Mouse (Mus musculus) stomach, embryonic 16.5 days (tissue): ENCODE measurements around the gene Gabra4. TPM values are rescaled to one million over a fixed set of nuclear protein-coding genes. Genes with fewer than 3 reads are reported as not detected.

Source experiments
- ATAC-seq: fragments of 200-750 bp; cut with Nextera tagmentation; 2 replicates; pipeline ENCODE4 v1.8.0; 2017; ENCODE audit warnings: moderate number of reproducible peaks, moderate TSS enrichment; ENCODE audit not compliant: insufficient read depth, low FRiP score
- H3K27ac ChIP-seq: fragments of 300-500 bp; sonication (generic); 2 replicates; pipeline ENCODE4 v1.5.1; 2014; ENCODE audit warnings: low read length
- H3K27me3 ChIP-seq: fragments of 300-500 bp; sonication (generic); 2 replicates; pipeline ENCODE4 v1.6.1; 2014; ENCODE audit warnings: low read length, control low read depth, mixed read lengths; ENCODE audit not compliant: control insufficient read depth, insufficient read depth
- H3K36me3 ChIP-seq: fragments of 300-500 bp; sonication (generic); 2 replicates; pipeline ENCODE4 v1.6.1; 2014; ENCODE audit warnings: low read length; ENCODE audit not compliant: control insufficient read depth, insufficient read depth
- H3K4me1 ChIP-seq: fragments of 300-500 bp; sonication (generic); 2 replicates; pipeline ENCODE4 v1.6.1; 2014; ENCODE audit warnings: low read length, control low read depth, mixed read lengths; ENCODE audit not compliant: control insufficient read depth, insufficient read depth
- H3K4me2 ChIP-seq: fragments of 300-500 bp; sonication (generic); 2 replicates; pipeline ENCODE4 v1.6.1; 2014; ENCODE audit warnings: low read depth, low read length, mixed read lengths
- H3K4me3 ChIP-seq: fragments of 300-500 bp; sonication (generic); replicated peaks from 2 replicates; pipeline ENCODE4 v1.5.1; 2014; ENCODE audit warnings: mild to moderate bottlenecking, low read length
- H3K9ac ChIP-seq: fragments of 300-500 bp; sonication (generic); 2 replicates; pipeline ENCODE4 v1.6.1; 2014; ENCODE audit warnings: low read length
- H3K9me3 ChIP-seq: fragments of 300-500 bp; sonication (generic); replicated peaks from 2 replicates; pipeline ENCODE4 v1.6.1; 2016; ENCODE audit warnings: low read length, control low read depth; ENCODE audit not compliant: control insufficient read depth
- WGBS: fragments of 180-500 bp; shearing (Covaris S2); extraction: QIAGEN DNeasy Blood & Tissue Kit; methylation state at CpG from one replicate; pipeline ENCODE4 v1.1.7; 2014; 5-methylcytosine and 5-hydroxymethylcytosine counted together
- polyA plus RNA-seq: library from polyadenylated mRNA; unstranded; fragments of >200 nt; fragmentation: Nextera tagmentation; extraction: Ambion mirVana; gene quantifications from 2 replicates; pipeline ENCODE4 v1.2.1, GENCODE M21; 2015

The Gabra4 gene
- polyA plus RNA-seq, 1 experiment from 2014 or later, result 7.3 TPM

DNA sequence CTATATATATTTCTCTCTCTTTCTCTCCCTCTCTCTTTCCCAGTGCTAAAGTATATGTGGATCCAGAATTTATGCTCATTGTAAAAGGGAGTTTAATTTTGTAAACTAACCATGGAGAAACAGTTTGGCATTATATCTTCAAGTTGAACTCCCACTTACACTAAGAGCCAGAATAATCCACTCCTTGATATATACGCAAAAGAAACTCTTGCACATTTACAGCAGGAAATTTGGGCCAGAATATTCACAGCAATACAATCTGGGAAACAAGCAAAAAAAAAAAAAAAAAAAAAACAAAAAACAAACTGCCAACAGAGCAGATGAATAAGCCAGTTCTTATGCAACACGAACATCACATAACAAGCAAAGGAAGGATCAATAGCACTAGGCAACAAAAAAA is 10.0 kb downstream of the Gabra4 start:
- Histone ChIP-seq H3K4me2 (no peak overlapping the region), H3K36me3 (no peaks in the 10 kb centered on the region), H3K9ac (no peak overlapping the region), H3K27ac (no peak overlapping the region), H3K27me3 (no peaks in the 10 kb centered on the region), H3K9me3 (no peaks in the 10 kb centered on the region), H3K4me3 (no peak overlapping the region), H3K4me1 (no peaks in the 10 kb centered on the region)
- WGBS, result 77% methylated on average over 2 of the region's 2 CpGs
- no peak for ATAC-seq

- no peak overlapping the region for H3K4me3 ChIP-seq
- 86% methylated on average over 10 of the region's 10 CpGs for WGBS
- H3K9me3 ChIP-seq, result no peaks in the 10 kb centered on the region
- H3K9ac ChIP-seq, result no peak overlapping the region
- H3K36me3 ChIP-seq, result no peaks in the 10 kb centered on the region
- no peaks in the 10 kb centered on the region for H3K27me3 ChIP-seq
- no peak for ATAC-seq
- H3K27ac ChIP-seq, result no peak overlapping the region
- H3K4me1 ChIP-seq, result no peaks in the 10 kb centered on the region
- no peak overlapping the region for H3K4me2 ChIP-seq
Observed at GRCm38 (mm10) chr5:71639804-71640203, 18.3 kb downstream of the Gabra4 start.

- Histone ChIP-seq H3K9ac (no peak overlapping the region), H3K9me3 (no peaks in the 10 kb centered on the region), H3K4me1 (no peaks in the 10 kb centered on the region), H3K4me2 (no peak overlapping the region), H3K27ac (no peak overlapping the region), H3K36me3 (no peaks in the 10 kb centered on the region), H3K27me3 (no peaks in the 10 kb centered on the region), H3K4me3 (no peak overlapping the region)
- no peak for ATAC-seq
- WGBS, result 87% methylated on average over 3 of the region's 3 CpGs
Observed at GRCm38 (mm10) chr5:71627820-71628219, 30.3 kb downstream of the Gabra4 start.

- no peaks in the 10 kb centered on the region for H3K36me3 ChIP-seq
- no peaks in the 10 kb centered on the region for H3K9me3 ChIP-seq
- ATAC-seq, result no peak
- H3K9ac ChIP-seq, result no peak overlapping the region
- H3K4me2 ChIP-seq, result no peak overlapping the region
- WGBS, result 58% methylated on average over 4 of the region's 4 CpGs
- no peak overlapping the region for H3K4me3 ChIP-seq
- H3K27me3 ChIP-seq, result no peaks in the 10 kb centered on the region
- H3K27ac ChIP-seq, result no peak overlapping the region
- H3K4me1 ChIP-seq, result no peaks in the 10 kb centered on the region
Observed at GRCm38 (mm10) chr5:71616734-71617133, 41.4 kb downstream of the Gabra4 start.

DNA sequence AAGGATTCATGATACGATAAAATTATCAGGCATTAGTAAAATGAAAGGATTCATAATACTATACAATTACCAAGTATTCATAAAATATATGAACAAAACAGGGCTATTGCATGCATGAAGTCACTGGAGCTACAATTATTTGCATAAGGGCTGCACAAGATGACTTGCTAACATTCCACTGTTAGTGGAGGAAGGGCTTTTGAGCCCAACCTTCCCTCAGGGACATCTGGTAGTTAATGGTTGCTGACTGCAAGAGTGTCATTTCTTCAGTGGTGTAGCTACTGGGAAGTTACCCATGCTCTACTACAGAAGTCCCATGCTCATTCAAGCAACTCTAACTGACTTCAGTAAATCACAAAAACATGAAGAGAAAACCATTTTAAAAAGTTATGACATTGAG is 43.8 kb downstream of the Gabra4 start:
- WGBS, result 100% methylated on average over 1 of the region's 1 CpGs

GRCm38 (mm10) chr5:71608735-71609134 is 49.4 kb downstream of the Gabra4 start:
- Histone ChIP-seq H3K27me3 (no peaks in the 10 kb centered on the region), H3K4me1 (no peaks in the 10 kb centered on the region), H3K9me3 (no peaks in the 10 kb centered on the region), H3K27ac (no peak overlapping the region), H3K36me3 (no peaks in the 10 kb centered on the region), H3K4me2 (no peak overlapping the region), H3K4me3 (no peak overlapping the region), H3K9ac (no peak overlapping the region)
- no peak for ATAC-seq
- 85% methylated on average over 1 of the region's 1 CpGs for WGBS

More for the DNA sequence above, 43.8 kb downstream of the Gabra4 start:
- Histone ChIP-seq H3K27me3 (no peaks in the 10 kb centered on the region), H3K9ac (no peak overlapping the region), H3K4me2 (no peak overlapping the region), H3K36me3 (no peaks in the 10 kb centered on the region), H3K4me3 (no peak overlapping the region), H3K27ac (no peak overlapping the region), H3K4me1 (no peaks in the 10 kb centered on the region), H3K9me3 (no peaks in the 10 kb centered on the region)
- ATAC-seq, result no peak

DNA sequence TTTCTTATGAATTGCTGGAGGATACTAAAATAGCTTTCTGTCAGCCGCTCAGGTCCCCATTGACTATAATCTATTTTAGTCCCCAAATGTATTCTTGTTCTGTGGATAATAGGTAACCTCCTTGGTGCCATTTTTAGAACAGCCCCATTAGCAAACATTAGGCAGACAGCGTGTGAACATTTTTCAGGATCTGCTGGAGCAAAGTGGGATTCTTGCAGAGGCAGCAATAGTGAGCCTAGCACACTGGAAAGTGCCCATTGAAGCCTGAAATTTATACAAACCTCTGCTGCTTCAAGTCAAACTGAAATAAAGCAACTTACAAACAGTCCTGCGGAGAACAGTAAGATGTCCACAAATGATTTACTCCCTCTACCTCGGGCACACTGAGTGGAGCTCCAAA is 51.2 kb downstream of the Gabra4 start:
- no peak overlapping the region for H3K27ac ChIP-seq
- H3K9me3 ChIP-seq, result no peaks in the 10 kb centered on the region
- H3K9ac ChIP-seq, result no peak overlapping the region
- no peak overlapping the region for H3K4me2 ChIP-seq
- H3K4me3 ChIP-seq, result no peak overlapping the region
- 42% methylated on average over 4 of the region's 4 CpGs for WGBS
- no peaks in the 10 kb centered on the region for H3K27me3 ChIP-seq
- no peaks in the 10 kb centered on the region for H3K4me1 ChIP-seq
- no peaks in the 10 kb centered on the region for H3K36me3 ChIP-seq
- no peak for ATAC-seq

- Histone ChIP-seq H3K9ac (no peak overlapping the region), H3K4me2 (no peak overlapping the region), H3K27ac (no peak overlapping the region), H3K9me3 (no peaks in the 10 kb centered on the region), H3K27me3 (no peaks in the 10 kb centered on the region), H3K36me3 (no peaks in the 10 kb centered on the region), H3K4me1 (no peaks in the 10 kb centered on the region), H3K4me3 (no peak overlapping the region)
- 56% methylated on average over 8 of the region's 8 CpGs for WGBS
- no peak for ATAC-seq
Observed at GRCm38 (mm10) chr5:71604128-71604690, 53.9 kb downstream of the Gabra4 start.

GRCm38 (mm10) chr5:71595321-71595720 is 62.8 kb downstream of the Gabra4 start:
- Histone ChIP-seq H3K36me3 (no peaks in the 10 kb centered on the region), H3K27ac (no peak overlapping the region), H3K4me2 (no peak overlapping the region), H3K9ac (no peak overlapping the region), H3K4me3 (no peak overlapping the region), H3K4me1 (no peaks in the 10 kb centered on the region), H3K27me3 (no peaks in the 10 kb centered on the region), H3K9me3 (no peaks in the 10 kb centered on the region)
- ATAC-seq, result no peak
- WGBS, result 68% methylated on average over 2 of the region's 2 CpGs
